Mouse (Mus musculus): ENCODE measurements around the gene Foxf2.

Gene Foxf2

GRCm38 (mm10) chr13:31626183-31626801, 676 bp downstream of the Foxf2 start:
- peak; percentile 58 for DNase-seq (ENCODE audit: low read depth, low spot score)

DNA sequence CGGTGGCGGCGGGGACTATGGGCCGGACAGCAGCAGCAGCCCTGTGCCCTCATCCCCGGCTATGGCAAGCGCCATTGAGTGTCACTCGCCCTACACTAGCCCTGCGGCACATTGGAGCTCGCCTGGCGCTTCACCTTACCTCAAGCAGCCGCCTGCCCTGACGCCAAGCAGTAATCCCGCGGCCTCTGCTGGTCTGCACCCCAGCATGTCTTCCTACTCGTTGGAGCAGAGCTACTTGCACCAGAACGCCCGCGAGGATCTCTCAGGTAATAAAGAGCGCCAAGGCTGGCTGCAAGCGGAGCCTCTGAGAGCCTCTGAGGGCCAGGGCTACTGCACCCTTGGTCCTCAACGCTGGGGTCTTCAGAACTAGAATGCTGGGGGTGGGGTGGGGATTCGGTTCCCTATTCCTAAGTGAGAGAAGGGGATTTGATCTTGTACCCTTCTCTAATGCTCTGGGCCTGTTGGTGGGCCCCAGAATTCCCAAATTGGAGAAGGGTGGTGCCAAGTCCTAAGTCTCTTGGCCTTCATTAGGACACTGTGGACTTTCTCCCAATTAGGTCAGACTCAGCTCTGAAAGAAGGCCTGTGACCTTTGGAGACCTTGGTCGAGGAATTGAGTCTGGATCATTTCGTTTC, 1.5 kb downstream of the Foxf2 start:
- peak; percentile 56 for DNase-seq (ENCODE audit: low read depth, low spot score)

DNA sequence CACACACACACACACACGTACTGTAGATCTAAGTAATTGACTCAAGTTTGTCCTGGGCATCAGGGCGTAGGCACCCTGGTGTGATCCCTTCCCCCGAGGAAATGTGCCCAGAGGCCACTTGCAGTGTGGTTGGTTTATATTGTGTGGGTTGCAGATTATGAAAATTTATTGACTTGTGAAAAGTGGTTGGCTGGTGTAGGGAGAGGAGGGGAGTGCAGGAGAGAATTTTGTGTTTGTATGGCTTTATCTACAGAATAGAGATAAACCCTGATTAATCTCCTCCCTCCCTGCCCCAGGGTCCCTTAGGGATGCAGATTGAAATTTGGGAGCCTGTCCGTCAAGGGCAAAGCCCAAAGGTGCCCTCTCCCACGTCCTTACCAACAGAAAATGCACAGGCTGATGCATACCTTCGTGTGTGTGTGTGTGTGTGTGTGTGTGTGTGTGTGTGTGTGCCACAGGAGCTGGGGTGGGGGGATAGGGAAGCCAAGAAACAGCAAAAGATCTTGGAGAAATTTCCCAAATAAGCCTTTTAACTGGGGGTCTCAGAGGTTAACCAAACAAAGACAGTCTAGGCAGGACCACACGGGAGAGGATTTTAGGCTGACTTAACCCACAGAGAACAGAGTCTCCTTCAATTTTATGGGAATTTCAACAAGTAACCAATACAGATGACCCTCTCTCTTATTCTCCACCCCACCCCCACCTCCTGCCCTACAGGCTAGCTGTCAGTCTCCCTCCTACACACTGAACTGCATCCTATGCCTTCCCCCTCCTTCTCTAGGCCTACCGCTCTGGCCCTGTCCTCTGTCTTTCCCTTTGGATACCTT, 2.5 kb downstream of the Foxf2 start:
- peak; percentile 17 for DNase-seq (ENCODE audit: low read depth, low spot score)

GRCm38 (mm10) chr13:31628691-31629180, 3.1 kb downstream of the Foxf2 start:
- no peak for DNase-seq (ENCODE audit: low read depth, low spot score)

GRCm38 (mm10) chr13:31629321-31629851, 3.8 kb downstream of the Foxf2 start:
- peak; percentile 52 for DNase-seq (ENCODE audit: low read depth, low spot score)

DNA sequence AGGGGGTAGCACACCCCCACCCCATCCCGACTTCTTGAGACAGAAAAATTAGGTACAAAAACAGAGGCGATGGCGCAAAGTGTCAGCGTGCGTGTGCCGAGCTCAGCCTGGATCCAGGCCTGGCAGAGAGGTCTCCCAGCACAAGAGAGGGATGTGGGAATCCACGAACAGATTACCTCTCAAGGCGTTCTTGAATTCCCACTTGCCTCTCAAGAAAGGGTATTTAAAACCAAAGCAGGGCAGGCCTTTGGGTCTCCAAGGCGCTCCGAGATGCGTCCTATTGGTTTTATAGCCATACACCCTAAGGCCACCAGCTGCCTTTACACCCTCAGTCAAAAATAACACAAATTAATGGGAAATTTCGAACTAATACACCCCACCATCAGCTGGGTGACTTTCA, 4.4 kb downstream of the Foxf2 start:
- DNase-seq (ENCODE audit: low read depth, low spot score) = no peak

DNA sequence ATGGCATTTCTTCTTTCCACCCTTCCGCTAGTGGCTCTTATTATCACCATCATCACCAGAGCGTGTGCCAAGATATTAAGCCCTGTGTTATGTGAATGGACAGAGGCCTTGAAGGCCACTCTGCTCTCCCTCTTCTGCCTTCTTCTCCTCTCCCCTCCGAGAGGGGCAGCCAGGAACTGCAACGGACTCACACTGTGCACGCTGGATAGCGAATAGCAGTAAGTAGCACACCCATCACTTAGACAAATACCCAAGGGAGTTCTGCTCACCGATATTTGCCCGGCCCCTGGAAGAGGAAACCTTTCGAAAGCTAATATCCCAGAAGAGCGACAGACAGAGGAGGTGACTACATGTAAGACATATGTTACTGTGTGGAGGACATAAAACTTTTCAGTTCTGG, 4.9 kb downstream of the Foxf2 start:
- DNase-seq (ENCODE audit: low read depth, low spot score) = peak; percentile 25

DNA sequence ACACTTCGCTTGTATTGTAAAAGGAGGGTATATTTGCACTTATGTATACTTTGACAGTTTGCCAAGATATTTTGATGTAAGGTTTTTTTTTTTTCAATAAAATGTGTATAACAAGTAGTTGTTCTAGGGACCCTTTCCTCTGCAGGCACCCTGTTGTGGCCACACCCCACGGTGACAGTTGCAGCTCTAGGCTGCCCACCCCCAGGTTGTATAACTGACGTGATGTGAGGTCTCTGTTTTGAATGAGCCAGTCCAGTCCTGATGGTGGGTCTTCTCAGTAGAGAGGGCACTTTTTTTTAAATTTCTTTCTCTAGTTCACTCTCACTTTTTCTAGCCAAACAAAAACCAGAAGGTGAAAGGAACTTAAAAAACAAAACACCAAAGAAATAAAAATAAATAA, 5.7 kb downstream of the Foxf2 start:
- DNase-seq (ENCODE audit: low read depth, low spot score) = no peak

GRCm38 (mm10) chr13:31632450-31632849, 6.8 kb downstream of the Foxf2 start:
- peak; percentile 69 for DNase-seq (ENCODE audit: low read depth, low spot score)

DNA sequence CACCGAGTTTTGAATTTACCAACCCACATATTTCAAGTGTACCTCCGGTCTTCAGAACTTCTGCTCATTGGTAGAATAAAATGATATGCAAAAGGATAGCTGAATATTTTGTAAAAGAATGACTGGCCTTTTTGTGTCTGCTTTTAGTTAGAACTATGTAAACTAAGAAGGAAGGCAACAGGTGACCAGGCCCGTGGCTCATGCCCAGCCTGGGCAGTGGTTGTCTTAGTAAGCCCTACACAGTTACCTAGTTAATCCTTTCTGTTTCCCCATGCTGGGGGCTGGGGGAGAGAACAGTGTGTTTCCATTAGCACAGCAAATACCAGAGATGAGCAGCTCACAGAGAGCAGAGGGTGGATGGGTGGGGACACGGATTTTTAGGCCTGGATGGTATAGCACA, 7.6 kb downstream of the Foxf2 start:
- no peak for DNase-seq (ENCODE audit: low read depth, low spot score)

- no peak for DNase-seq (ENCODE audit: low read depth, low spot score)
Observed at GRCm38 (mm10) chr13:31635546-31635945, 9.9 kb downstream of the Foxf2 start.

GRCm38 (mm10) chr13:31641517-31641916, 15.9 kb downstream of the Foxf2 start:
- DNase-seq (ENCODE audit: low read depth, low spot score) = no peak

GRCm38 (mm10) chr13:31652131-31652745, 26.6 kb downstream of the Foxf2 start:
- DNase-seq (ENCODE audit: low read depth, low spot score) = no peak

- no peak for DNase-seq (ENCODE audit: low read depth, low spot score)
Observed at GRCm38 (mm10) chr13:31656249-31656648, 30.6 kb downstream of the Foxf2 start.

- DNase-seq (ENCODE audit: low read depth, low spot score) = no peak
Observed at GRCm38 (mm10) chr13:31658212-31658611, 32.6 kb downstream of the Foxf2 start.

GRCm38 (mm10) chr13:31658963-31659362, 33.3 kb downstream of the Foxf2 start:
- peak; percentile 68 for DNase-seq (ENCODE audit: low read depth, low spot score)

DNA sequence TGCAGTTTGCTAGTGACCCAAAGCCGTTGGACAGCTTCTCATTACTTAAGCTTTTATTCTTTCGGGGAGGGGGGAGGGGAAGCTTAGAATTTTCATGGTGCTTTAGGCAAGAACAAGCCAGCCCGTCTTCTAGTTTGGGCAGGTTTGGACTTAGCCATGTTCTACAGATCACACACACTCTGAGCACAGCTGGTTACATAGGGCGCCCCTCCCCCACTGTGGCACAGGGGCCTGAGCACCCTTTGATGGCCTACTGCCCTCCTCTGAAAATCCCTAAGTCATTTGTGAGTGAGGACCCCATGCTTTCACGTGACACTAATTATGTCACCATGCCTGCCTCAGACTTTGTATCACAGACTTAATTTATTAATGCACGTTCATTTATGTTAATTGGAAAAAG, 35.6 kb downstream of the Foxf2 start:
- DNase-seq (ENCODE audit: low read depth, low spot score) = no peak

- no peak for DNase-seq (ENCODE audit: low read depth, low spot score)
Observed at GRCm38 (mm10) chr13:31665376-31665775, 39.8 kb downstream of the Foxf2 start.

DNA sequence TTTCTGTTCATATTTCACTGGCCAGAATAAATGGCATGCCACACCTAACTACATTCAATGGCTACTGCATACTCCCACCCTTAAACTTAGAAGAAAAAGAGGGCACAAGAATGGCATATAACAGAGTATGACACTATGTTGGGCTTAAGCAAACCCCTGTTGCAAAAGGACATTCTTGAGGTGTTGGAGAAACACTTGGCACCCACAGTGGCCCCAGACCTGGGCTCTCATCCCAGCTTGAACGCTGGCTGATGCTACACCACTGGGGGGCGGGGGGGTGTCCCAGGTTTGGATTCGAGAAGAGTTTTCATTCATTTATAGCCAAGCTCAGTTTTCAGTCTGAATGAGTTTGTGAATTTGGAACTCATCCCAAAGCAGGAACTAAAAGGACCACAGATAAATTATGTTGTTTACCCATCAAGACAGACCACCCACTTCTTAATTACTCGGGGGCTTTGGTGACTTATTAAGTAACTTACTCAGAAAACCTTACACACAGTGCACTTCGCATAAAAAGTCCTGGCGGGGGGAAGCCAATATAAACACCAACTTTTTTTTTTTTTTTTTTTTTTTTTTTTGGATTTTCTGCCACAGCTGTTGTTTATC, 42.4 kb downstream of the Foxf2 start:
- no peak for DNase-seq (ENCODE audit: low read depth, low spot score)

GRCm38 (mm10) chr13:31672093-31672492, 46.5 kb downstream of the Foxf2 start:
- DNase-seq (ENCODE audit: low read depth, low spot score) = peak; percentile 71
